Mouse (Mus musculus): ENCODE data around the gene Nckap1l. TPM values are rescaled to one million over a fixed set of nuclear protein-coding genes. Genes with fewer than 3 reads are reported as not detected.

The Nckap1l gene
- polyA plus RNA-seq, 1 experiment from 2014 or later, result 3.2 TPM

DNA sequence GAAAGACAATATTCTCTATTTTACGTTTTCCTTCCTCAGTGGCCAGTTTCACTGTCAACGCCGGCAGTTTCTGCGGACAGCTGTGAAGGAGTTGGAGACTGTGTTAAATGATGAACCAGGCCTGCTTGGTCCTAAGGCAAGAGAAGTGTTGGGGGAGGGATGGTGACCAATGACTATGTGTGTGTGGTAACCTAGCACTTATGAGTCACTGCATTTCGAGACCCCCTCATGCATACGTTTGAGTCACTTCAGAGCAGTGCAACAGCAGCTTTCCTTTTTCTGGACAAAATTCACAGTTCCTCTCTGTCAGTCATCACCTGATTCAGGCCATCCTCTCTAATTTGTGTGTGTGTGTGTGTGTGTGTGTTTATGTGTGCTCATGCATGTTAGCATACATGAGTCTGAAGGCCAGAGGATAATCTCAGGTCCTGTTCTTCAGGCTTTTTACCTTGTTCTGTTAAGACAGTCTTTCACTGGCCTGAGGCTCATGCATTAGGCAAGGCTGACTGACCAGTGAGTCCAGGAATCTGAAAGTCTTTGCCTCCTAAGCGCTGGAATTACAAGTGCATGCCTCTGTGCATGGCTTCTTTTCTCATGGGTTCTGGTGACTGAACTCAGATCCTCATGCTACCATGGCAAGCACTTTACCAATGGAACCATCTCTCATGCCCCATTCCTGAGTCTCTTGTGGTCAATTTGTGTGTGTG, 18.0 kb downstream of the Nckap1l start:
- Histone ChIP-seq H3K9me3 (ENCODE audit: control insufficient read depth, low read length) (no peaks in the 10 kb centered on the region), H3K27me3 (replicated peaks; ENCODE audit: control insufficient read depth, insufficient read depth, low read length) (no peaks in the 10 kb centered on the region), H3K4me1 (replicated peaks; ENCODE audit: control insufficient read depth, insufficient read depth, low read length) (peaks cover 4% of the 10 kb centered on the region; the same call in 1 of the 2 replicates), H3K9ac (ENCODE audit: low read length) (no peak overlapping the region), H3K27ac (ENCODE audit: low read depth) (no peak overlapping the region), H3K4me3 (ENCODE audit: low read depth, low read length) (no peak overlapping the region), H3K4me2 (ENCODE audit: low read length) (no peak overlapping the region), H3K36me3 (ENCODE audit: control insufficient read depth, insufficient read depth, low read length) (no peaks in the 10 kb centered on the region)
- DNase-seq (ENCODE audit: low spot score) (no peak), ATAC-seq (replicated peaks; ENCODE audit: low FRiP score, low TSS enrichment, low read depth) (no peak)
- 79% methylated on average over 7 of the region's 7 CpGs for WGBS

DNA sequence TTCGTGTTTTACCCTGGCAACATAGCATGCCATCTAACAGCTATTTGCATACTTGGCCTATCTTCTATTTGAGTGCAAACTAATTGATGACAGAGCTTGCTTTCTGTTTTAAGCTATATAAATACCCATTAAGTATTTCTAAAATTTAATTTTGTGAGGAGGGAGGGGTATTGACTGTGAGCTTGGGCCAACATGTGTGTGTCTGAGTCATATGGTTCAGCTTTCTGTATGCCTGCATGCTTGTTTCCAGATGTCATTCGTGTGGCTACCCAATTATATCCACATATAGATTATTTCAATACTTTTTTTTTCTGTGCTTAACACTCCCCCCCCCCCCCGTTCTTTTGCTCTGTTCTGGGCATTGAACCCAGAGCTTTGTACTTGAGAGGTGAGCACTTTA, 18.7 kb downstream of the Nckap1l start:
- Histone ChIP-seq H3K27me3 (replicated peaks; ENCODE audit: control insufficient read depth, insufficient read depth, low read length) (no peaks in the 10 kb centered on the region), H3K9ac (ENCODE audit: low read length) (no peak overlapping the region), H3K36me3 (ENCODE audit: control insufficient read depth, insufficient read depth, low read length) (no peaks in the 10 kb centered on the region), H3K4me3 (ENCODE audit: low read depth, low read length) (no peak overlapping the region), H3K4me1 (replicated peaks; ENCODE audit: control insufficient read depth, insufficient read depth, low read length) (peaks cover 4% of the 10 kb centered on the region; the same call in 1 of the 2 replicates), H3K27ac (ENCODE audit: low read depth) (no peak overlapping the region), H3K4me2 (ENCODE audit: low read length) (no peak overlapping the region), H3K9me3 (ENCODE audit: control insufficient read depth, low read length) (no peaks in the 10 kb centered on the region)
- WGBS, result 77% methylated on average over 3 of the region's 3 CpGs
- DNase-seq (ENCODE audit: low spot score) (no peak), ATAC-seq (replicated peaks; ENCODE audit: low FRiP score, low TSS enrichment, low read depth) (no peak)

DNA sequence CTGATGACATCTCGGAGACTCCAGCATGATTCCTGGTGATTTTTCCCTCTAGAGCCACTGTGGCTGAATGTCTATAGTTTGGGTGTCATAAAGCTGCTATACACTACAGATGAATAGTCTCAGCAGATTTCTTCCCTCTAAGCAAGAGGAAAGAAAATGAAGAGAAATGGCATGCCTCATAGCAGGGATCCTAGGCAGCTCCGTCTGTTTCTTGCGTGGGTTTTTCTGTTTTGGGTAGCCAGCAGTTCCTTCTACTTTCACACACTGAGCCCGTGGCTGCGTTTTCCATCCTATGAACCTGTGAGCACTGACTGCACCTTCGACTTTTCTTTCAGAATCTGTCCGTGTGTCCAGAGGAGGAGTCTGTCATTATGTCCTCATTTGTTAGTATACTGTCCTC, 19.6 kb downstream of the Nckap1l start:
- ATAC-seq (replicated peaks; ENCODE audit: low FRiP score, low TSS enrichment, low read depth), result no peak
- no peak overlapping the region for H3K4me2 ChIP-seq (ENCODE audit: low read length)
- peaks cover 4% of the 10 kb centered on the region; the same call in 1 of the 2 replicates for H3K4me1 ChIP-seq (replicated peaks; ENCODE audit: control insufficient read depth, insufficient read depth, low read length)
- H3K9ac ChIP-seq (ENCODE audit: low read length), result no peak overlapping the region
- H3K27me3 ChIP-seq (replicated peaks; ENCODE audit: control insufficient read depth, insufficient read depth, low read length), result no peaks in the 10 kb centered on the region
- H3K27ac ChIP-seq (ENCODE audit: low read depth), result no peak overlapping the region
- DNase-seq (ENCODE audit: low spot score), result no peak
- no peaks in the 10 kb centered on the region for H3K9me3 ChIP-seq (ENCODE audit: control insufficient read depth, low read length)
- H3K36me3 ChIP-seq (ENCODE audit: control insufficient read depth, insufficient read depth, low read length), result no peaks in the 10 kb centered on the region
- H3K4me3 ChIP-seq (ENCODE audit: low read depth, low read length), result no peak overlapping the region
- 86% methylated on average over 7 of the region's 7 CpGs for WGBS

DNA sequence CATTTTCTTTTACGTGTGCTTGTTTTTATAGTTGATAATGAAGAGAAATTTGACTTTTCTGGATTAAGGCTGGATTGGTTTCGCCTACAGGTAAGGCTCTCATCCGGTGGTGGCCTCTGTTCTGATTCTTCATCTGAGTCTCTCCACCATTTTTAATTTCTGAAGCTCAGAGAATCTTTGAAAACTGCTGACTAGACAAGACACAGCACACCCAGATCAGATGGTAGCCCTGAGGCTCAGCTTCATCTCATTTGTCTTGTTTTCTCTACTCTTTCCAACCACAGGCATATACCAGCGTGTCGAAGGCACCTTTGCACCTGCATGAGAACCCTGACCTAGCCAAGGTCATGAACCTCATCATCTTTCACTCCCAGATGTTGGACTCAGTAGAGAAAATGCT, 20.2 kb downstream of the Nckap1l start:
- H3K4me1 ChIP-seq (replicated peaks; ENCODE audit: control insufficient read depth, insufficient read depth, low read length), result peaks cover 4% of the 10 kb centered on the region; the same call in 1 of the 2 replicates
- ATAC-seq (replicated peaks; ENCODE audit: low FRiP score, low TSS enrichment, low read depth) (no peak), DNase-seq (ENCODE audit: low spot score) (no peak)
- H3K27me3 ChIP-seq (replicated peaks; ENCODE audit: control insufficient read depth, insufficient read depth, low read length), result no peaks in the 10 kb centered on the region
- H3K27ac ChIP-seq (ENCODE audit: low read depth), result no peak overlapping the region
- H3K9me3 ChIP-seq (ENCODE audit: control insufficient read depth, low read length), result no peaks in the 10 kb centered on the region
- no peak overlapping the region for H3K9ac ChIP-seq (ENCODE audit: low read length)
- H3K4me2 ChIP-seq (ENCODE audit: low read length), result no peak overlapping the region
- no peak overlapping the region for H3K4me3 ChIP-seq (ENCODE audit: low read depth, low read length)
- H3K36me3 ChIP-seq (ENCODE audit: control insufficient read depth, insufficient read depth, low read length), result no peaks in the 10 kb centered on the region
- 84% methylated on average over 5 of the region's 5 CpGs for WGBS

GRCm38 (mm10) chr15:103479080-103479606, 25.5 kb downstream of the Nckap1l start:
- WGBS, result 67% methylated on average over 1 of the region's 1 CpGs
- Histone ChIP-seq H3K9me3 (ENCODE audit: control insufficient read depth, low read length) (no peaks in the 10 kb centered on the region), H3K27me3 (replicated peaks; ENCODE audit: control insufficient read depth, insufficient read depth, low read length) (no peaks in the 10 kb centered on the region), H3K36me3 (ENCODE audit: control insufficient read depth, insufficient read depth, low read length) (no peaks in the 10 kb centered on the region), H3K4me3 (ENCODE audit: low read depth, low read length) (no peak overlapping the region), H3K9ac (ENCODE audit: low read length) (no peak overlapping the region), H3K4me2 (ENCODE audit: low read length) (no peak overlapping the region), H3K27ac (ENCODE audit: low read depth) (no peak overlapping the region), H3K4me1 (replicated peaks; ENCODE audit: control insufficient read depth, insufficient read depth, low read length) (no peaks in the 10 kb centered on the region)
- no peak for DNase-seq (ENCODE audit: low spot score)
- peak; percentile 82 for ATAC-seq (replicated peaks; ENCODE audit: low FRiP score, low TSS enrichment, low read depth)

GRCm38 (mm10) chr15:103480129-103480528, 26.5 kb downstream of the Nckap1l start:
- ATAC-seq (replicated peaks; ENCODE audit: low FRiP score, low TSS enrichment, low read depth) (no peak; the same call in 1 of the 2 replicates), DNase-seq (ENCODE audit: low spot score) (no peak)
- H3K4me1 ChIP-seq (replicated peaks; ENCODE audit: control insufficient read depth, insufficient read depth, low read length), result no peaks in the 10 kb centered on the region
- H3K4me2 ChIP-seq (ENCODE audit: low read length), result no peak overlapping the region
- no peak overlapping the region for H3K9ac ChIP-seq (ENCODE audit: low read length)
- H3K27me3 ChIP-seq (replicated peaks; ENCODE audit: control insufficient read depth, insufficient read depth, low read length), result no peaks in the 10 kb centered on the region
- no peak overlapping the region for H3K4me3 ChIP-seq (ENCODE audit: low read depth, low read length)
- WGBS, result 71% methylated on average over 2 of the region's 2 CpGs
- H3K36me3 ChIP-seq (ENCODE audit: control insufficient read depth, insufficient read depth, low read length), result no peaks in the 10 kb centered on the region
- no peaks in the 10 kb centered on the region for H3K9me3 ChIP-seq (ENCODE audit: control insufficient read depth, low read length)
- no peak overlapping the region for H3K27ac ChIP-seq (ENCODE audit: low read depth)

DNA sequence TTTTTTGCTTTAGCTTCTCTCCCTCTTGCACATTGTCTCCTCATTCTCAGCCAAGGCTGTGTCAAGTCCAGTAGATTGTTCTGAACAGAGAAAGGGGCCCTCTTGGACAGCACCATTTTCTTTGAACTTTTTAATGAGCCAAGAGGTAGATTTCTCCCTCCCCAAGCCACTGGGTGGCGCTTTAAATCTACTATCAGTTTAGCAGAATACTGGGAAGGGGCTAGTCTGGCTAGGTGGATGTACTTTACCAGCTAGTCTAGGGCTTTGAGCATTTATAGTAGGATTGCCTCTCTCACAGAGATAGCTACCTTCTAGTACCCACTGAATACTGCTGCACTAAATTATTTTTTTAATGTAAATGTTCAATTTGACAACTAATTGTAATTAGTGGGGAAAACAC, 28.9 kb downstream of the Nckap1l start:
- H3K27me3 ChIP-seq (replicated peaks; ENCODE audit: control insufficient read depth, insufficient read depth, low read length), result no peaks in the 10 kb centered on the region
- no peaks in the 10 kb centered on the region for H3K9me3 ChIP-seq (ENCODE audit: control insufficient read depth, low read length)
- 0% methylated on average over 1 of the region's 1 CpGs for WGBS
- no peak overlapping the region for H3K27ac ChIP-seq (ENCODE audit: low read depth)
- no peak for ATAC-seq (replicated peaks; ENCODE audit: low FRiP score, low TSS enrichment, low read depth)
- H3K4me1 ChIP-seq (replicated peaks; ENCODE audit: control insufficient read depth, insufficient read depth, low read length), result no peaks in the 10 kb centered on the region
- no peak overlapping the region for H3K9ac ChIP-seq (ENCODE audit: low read length)
- no peak overlapping the region for H3K4me2 ChIP-seq (ENCODE audit: low read length)
- no peak for DNase-seq (ENCODE audit: low spot score)
- no peak overlapping the region for H3K4me3 ChIP-seq (ENCODE audit: low read depth, low read length)
- no peaks in the 10 kb centered on the region for H3K36me3 ChIP-seq (ENCODE audit: control insufficient read depth, insufficient read depth, low read length)

DNA sequence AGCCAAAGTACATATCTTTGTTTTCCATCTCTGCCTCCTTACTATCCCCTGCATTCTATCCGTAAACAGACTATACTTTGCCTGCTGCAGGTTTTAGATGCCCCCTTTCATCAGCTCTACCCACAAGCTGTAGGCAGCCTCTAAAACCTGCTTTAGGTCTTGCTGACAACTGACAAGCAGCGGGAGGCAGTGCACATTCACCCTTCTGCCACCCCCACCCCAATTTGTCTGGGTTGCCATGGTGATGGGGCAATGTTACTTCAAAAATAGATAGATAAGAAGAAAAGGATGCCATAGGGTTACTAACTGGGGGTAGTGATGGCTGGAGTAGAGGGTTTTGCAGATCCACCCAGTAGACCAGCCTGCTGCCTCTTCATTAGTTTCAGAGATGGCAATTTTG, 30.9 kb downstream of the Nckap1l start:
- no peak overlapping the region for H3K4me3 ChIP-seq (ENCODE audit: low read depth, low read length)
- H3K9me3 ChIP-seq (ENCODE audit: control insufficient read depth, low read length), result no peaks in the 10 kb centered on the region
- no peak overlapping the region for H3K27ac ChIP-seq (ENCODE audit: low read depth)
- no peak overlapping the region for H3K9ac ChIP-seq (ENCODE audit: low read length)
- ATAC-seq (replicated peaks; ENCODE audit: low FRiP score, low TSS enrichment, low read depth) (no peak), DNase-seq (ENCODE audit: low spot score) (no peak)
- H3K27me3 ChIP-seq (replicated peaks; ENCODE audit: control insufficient read depth, insufficient read depth, low read length), result no peaks in the 10 kb centered on the region
- WGBS, result 45% methylated on average over 2 of the region's 2 CpGs
- H3K4me2 ChIP-seq (ENCODE audit: low read length), result no peak overlapping the region
- no peaks in the 10 kb centered on the region for H3K36me3 ChIP-seq (ENCODE audit: control insufficient read depth, insufficient read depth, low read length)
- no peaks in the 10 kb centered on the region for H3K4me1 ChIP-seq (replicated peaks; ENCODE audit: control insufficient read depth, insufficient read depth, low read length)

DNA sequence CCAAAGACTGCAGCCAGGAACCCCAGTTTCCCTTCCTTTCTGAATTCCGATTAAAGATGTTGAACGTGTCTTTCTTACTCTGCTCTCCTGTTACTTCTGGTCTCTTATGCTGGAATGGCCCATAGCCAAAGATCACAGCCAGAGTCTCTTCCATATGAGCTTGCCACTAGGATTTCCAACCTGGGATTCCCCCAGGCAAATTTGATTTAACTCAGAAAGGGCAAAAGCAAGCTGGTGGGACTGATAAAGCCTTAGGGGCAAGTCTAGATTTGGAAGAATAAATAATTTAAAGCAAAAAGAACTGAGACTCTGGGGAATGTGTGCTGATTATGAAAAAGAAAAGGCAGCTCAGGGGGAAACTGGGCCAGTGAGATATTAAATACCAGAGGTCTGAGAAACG, 31.5 kb downstream of the Nckap1l start:
- Histone ChIP-seq H3K36me3 (ENCODE audit: control insufficient read depth, insufficient read depth, low read length) (no peaks in the 10 kb centered on the region), H3K9ac (ENCODE audit: low read length) (no peak overlapping the region), H3K27me3 (replicated peaks; ENCODE audit: control insufficient read depth, insufficient read depth, low read length) (no peaks in the 10 kb centered on the region), H3K9me3 (ENCODE audit: control insufficient read depth, low read length) (no peaks in the 10 kb centered on the region), H3K4me2 (ENCODE audit: low read length) (no peak overlapping the region), H3K27ac (ENCODE audit: low read depth) (no peak overlapping the region), H3K4me1 (replicated peaks; ENCODE audit: control insufficient read depth, insufficient read depth, low read length) (no peaks in the 10 kb centered on the region), H3K4me3 (ENCODE audit: low read depth, low read length) (no peak overlapping the region)
- WGBS, result 58% methylated on average over 3 of the region's 3 CpGs
- DNase-seq (ENCODE audit: low spot score), result no peak
- no peak for ATAC-seq (replicated peaks; ENCODE audit: low FRiP score, low TSS enrichment, low read depth)

Measured in intestine, embryonic 14.5 days (tissue).